Mouse (Mus musculus) heart, adult 2 months (tissue): Measurements from ENCODE around the gene Ltc4s. TPM values are rescaled to one million over a fixed set of nuclear protein-coding genes. Genes with fewer than 3 reads are reported as not detected.

Experiments
- DNase-seq, 2 experiments: peaks; one replicate each; pipeline ENCODE4 v3.0.0; 2021
- H3K27ac ChIP-seq: fragments of 200-600 bp; 2 replicates; pipeline ENCODE4 v1.8.1; 2022
- H3K27me3 ChIP-seq: fragments of 200-500 bp; 2 replicates; pipeline ENCODE4 v1.6.1; 2012; ENCODE audit warnings: mild to moderate bottlenecking, low read length, inconsistent platforms, mixed read lengths; ENCODE audit not compliant: control insufficient read depth, insufficient read depth
- H3K36me3 ChIP-seq: fragments of 200-500 bp; 2 replicates; pipeline ENCODE4 v1.6.1; 2012; ENCODE audit warnings: low read length, inconsistent platforms; ENCODE audit not compliant: control insufficient read depth, insufficient read depth
- H3K4me1 ChIP-seq: fragments of 200-500 bp; 2 replicates; pipeline ENCODE4 v1.6.1; 2011; ENCODE audit warnings: low read length; ENCODE audit not compliant: control insufficient read depth, insufficient read depth
- H3K4me3 ChIP-seq: fragments of 200-600 bp; 2 replicates; pipeline ENCODE4 v1.8.1; 2022
- H3K79me2 ChIP-seq: fragments of 200-500 bp; replicated peaks from 2 replicates; pipeline ENCODE4 v1.6.1; 2012; ENCODE audit warnings: mild to moderate bottlenecking, inconsistent platforms, low read length, moderate library complexity, mixed read lengths; ENCODE audit not compliant: control insufficient read depth, insufficient read depth
- H3K9ac ChIP-seq: fragments of 200-500 bp; 2 replicates; pipeline ENCODE4 v1.6.1; 2012; ENCODE audit warnings: low read depth, mild to moderate bottlenecking, control low read depth, inconsistent platforms, low read length, mixed read lengths
- CTCF ChIP-seq: fragments of 200-600 bp; IDR thresholded peaks from 2 replicates; pipeline ENCODE4 v1.8.1; 2022; ENCODE audit warnings: antibody characterized with exemption, mild to moderate bottlenecking, moderate library complexity
- EP300 ChIP-seq: fragments of 200-500 bp; IDR thresholded peaks from 2 replicates; pipeline ENCODE4 v1.6.1; 2011; ENCODE audit warnings: low read depth, low read length, control low read depth; ENCODE audit not compliant: insufficient read depth
- POLR2A ChIP-seq: fragments of 200-500 bp; IDR thresholded peaks from 2 replicates; pipeline ENCODE4 v1.6.1; 2011; ENCODE audit warnings: mild to moderate bottlenecking, low read depth, low read length, control low read depth; ENCODE audit not compliant: insufficient read depth
- WGBS: fragments of 180-500 bp; shearing (Covaris S2); methylation state at CpG from one replicate; pipeline ENCODE4 v1.1.7; 2018; 5-methylcytosine and 5-hydroxymethylcytosine counted together
- intact Hi-C: fragments of 180-260 bp; cut with DNase I; formaldehyde crosslinking; loops from one replicate; pipeline ENCODE4 v1.15.1; 2025
- polyA plus RNA-seq: library from polyadenylated mRNA; depleted of rRNA; stranded (reverse); fragments of >200 nt; gene quantifications from 2 replicates; pipeline ENCODE4 v1.2.3, GENCODE M21; 2012
- total RNA-seq, 2 experiments: library from RNA; stranded (reverse); gene quantifications; 2 replicates each; pipeline ENCODE4 v1.2.3; 2021

Gene Ltc4s
- total and polyA plus RNA-seq, 3 experiments = 8.8 to 16.2 (median 10.0) TPM

- H3K4me3 ChIP-seq = no peak overlapping the region
- WGBS = 74% methylated on average over 7 of the region's 7 CpGs
- H3K4me1 ChIP-seq = no peaks in the 10 kb centered on the region; the same call in 1 of the 2 replicates
- no peak overlapping the region for H3K9ac ChIP-seq
- H3K79me2 ChIP-seq = no peaks in the 10 kb centered on the region
- no peak for DNase-seq
- no peaks in the 10 kb centered on the region; the same call in 1 of the 2 replicates for H3K36me3 ChIP-seq
- no peak for TF ChIP-seq CTCF
- no peak for TF ChIP-seq POLR2A
- no peak for TF ChIP-seq EP300
- H3K27me3 ChIP-seq = no peaks in the 10 kb centered on the region
- intact Hi-C loops = no loop called here
- H3K27ac ChIP-seq = no peak overlapping the region
Observed at GRCm38 (mm10) chr11:50256615-50257014, 18.2 kb upstream of the Ltc4s start.

GRCm38 (mm10) chr11:50254010-50254580 is 15.7 kb upstream of the Ltc4s start:
- 47% methylated on average over 12 of the region's 12 CpGs for WGBS
- H3K9ac ChIP-seq = no peak overlapping the region
- no peaks in the 10 kb centered on the region for H3K27me3 ChIP-seq
- H3K4me1 ChIP-seq = no peaks in the 10 kb centered on the region; the same call in 1 of the 2 replicates
- DNase-seq = no peak
- intact Hi-C loops = no loop called here
- H3K36me3 ChIP-seq = no peaks in the 10 kb centered on the region
- H3K4me3 ChIP-seq = no peak overlapping the region
- no peak overlapping the region for H3K27ac ChIP-seq
- no peak for TF ChIP-seq POLR2A
- TF ChIP-seq EP300 = no peak
- no peak for TF ChIP-seq CTCF
- H3K79me2 ChIP-seq = no peaks in the 10 kb centered on the region

- 60% methylated on average over 1 of the region's 1 CpGs for WGBS
Observed at GRCm38 (mm10) chr11:50253393-50253792, 15.0 kb upstream of the Ltc4s start.

GRCm38 (mm10) chr11:50252684-50253265 is 14.4 kb upstream of the Ltc4s start:
- H3K79me2 ChIP-seq = no peaks in the 10 kb centered on the region
- no peak overlapping the region for H3K27ac ChIP-seq
- TF ChIP-seq EP300 = no peak
- intact Hi-C loops = no loop called here
- H3K27me3 ChIP-seq = no peaks in the 10 kb centered on the region
- no peak overlapping the region for H3K9ac ChIP-seq
- H3K4me1 ChIP-seq = no peaks in the 10 kb centered on the region; the same call in 1 of the 2 replicates
- no peaks in the 10 kb centered on the region for H3K36me3 ChIP-seq
- no peak for DNase-seq
- no peak overlapping the region for H3K4me3 ChIP-seq
- WGBS = 75% methylated on average over 11 of the region's 11 CpGs

More at GRCm38 (mm10) chr11:50253393-50253792, 15.0 kb upstream of the Ltc4s start:
- intact Hi-C loops = no loop called here
- Histone ChIP-seq H3K4me1 (no peaks in the 10 kb centered on the region; the same call in 1 of the 2 replicates), H3K79me2 (no peaks in the 10 kb centered on the region), H3K9ac (no peak overlapping the region), H3K4me3 (no peak overlapping the region), H3K27ac (no peak overlapping the region), H3K36me3 (no peaks in the 10 kb centered on the region), H3K27me3 (no peaks in the 10 kb centered on the region)
- DNase-seq = no peak
- TF ChIP-seq POLR2A (no peak), CTCF (no peak), EP300 (no peak)

- no peak overlapping the region for H3K4me3 ChIP-seq
- H3K9ac ChIP-seq = no peak overlapping the region; the same call in 1 of the 2 replicates
- H3K79me2 ChIP-seq = no peaks in the 10 kb centered on the region
- intact Hi-C loops = no loop called here
- H3K36me3 ChIP-seq = no peaks in the 10 kb centered on the region
- H3K27ac ChIP-seq = no peak overlapping the region; the same call in 1 of the 2 replicates
- no peaks in the 10 kb centered on the region; the same call in 1 of the 2 replicates for H3K4me1 ChIP-seq
- 62% methylated on average over 3 of the region's 3 CpGs for WGBS
- DNase-seq = no peak
- TF ChIP-seq EP300 (no peak), POLR2A (no peak), CTCF (no peak)
- no peaks in the 10 kb centered on the region for H3K27me3 ChIP-seq
Observed at GRCm38 (mm10) chr11:50252166-50252565, 13.8 kb upstream of the Ltc4s start.

- DNase-seq = no peak
- TF ChIP-seq POLR2A (no peak), CTCF (no peak)
- no peaks in the 10 kb centered on the region for H3K79me2 ChIP-seq
- H3K4me3 ChIP-seq = no peak overlapping the region
- no peak overlapping the region for H3K27ac ChIP-seq
- no peaks in the 10 kb centered on the region for H3K36me3 ChIP-seq
- 79% methylated on average over 7 of the region's 7 CpGs for WGBS
- no peaks in the 10 kb centered on the region for H3K4me1 ChIP-seq
- intact Hi-C loops = no loop called here
- no peaks in the 10 kb centered on the region for H3K27me3 ChIP-seq
- no peak overlapping the region for H3K9ac ChIP-seq
Observed at GRCm38 (mm10) chr11:50248473-50249171, 10.2 kb upstream of the Ltc4s start.
